Mouse (Mus musculus) telencephalon, adult 2 months (tissue): ENCODE measurements at regions not wholly inside any gene's neighbourhood (a gene's known extent, or its start where the extent isn't known, plus 50 kb on each side); places are given as distances from the start of the nearest gene placed in this dataset.

Source experiments
- DNase-seq: peaks from one replicate; pipeline ENCODE4 v3.0.0-alpha.2; 2011; ENCODE audit warnings: low read depth, low spot score

DNA sequence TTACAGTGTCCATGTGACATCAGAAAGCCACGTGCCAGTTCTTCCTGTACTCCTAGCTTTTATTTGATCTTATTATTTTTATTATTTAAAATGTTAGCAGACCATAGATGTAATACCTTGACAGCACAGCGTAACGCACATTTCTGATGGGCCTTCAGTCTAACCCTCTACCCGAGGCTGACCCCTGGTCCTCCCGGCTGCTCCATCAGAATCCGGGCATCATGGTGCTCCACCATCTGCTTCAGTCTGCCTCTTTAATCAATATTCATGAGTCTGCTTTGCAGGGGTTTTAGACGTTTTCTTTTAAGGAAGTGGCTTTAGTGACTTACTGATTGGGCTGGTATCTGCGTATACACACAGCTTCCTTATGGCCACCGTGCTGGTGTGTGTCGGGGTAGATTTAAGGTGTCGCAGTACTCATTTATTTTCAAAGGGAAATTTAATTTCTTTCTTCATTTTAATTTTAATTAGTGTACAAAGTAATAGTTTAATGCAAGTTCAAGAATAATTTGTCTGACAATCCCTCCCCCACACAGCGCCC is 265.2 kb upstream of the Sox2 start:
- DNase-seq, result no peak

DNA sequence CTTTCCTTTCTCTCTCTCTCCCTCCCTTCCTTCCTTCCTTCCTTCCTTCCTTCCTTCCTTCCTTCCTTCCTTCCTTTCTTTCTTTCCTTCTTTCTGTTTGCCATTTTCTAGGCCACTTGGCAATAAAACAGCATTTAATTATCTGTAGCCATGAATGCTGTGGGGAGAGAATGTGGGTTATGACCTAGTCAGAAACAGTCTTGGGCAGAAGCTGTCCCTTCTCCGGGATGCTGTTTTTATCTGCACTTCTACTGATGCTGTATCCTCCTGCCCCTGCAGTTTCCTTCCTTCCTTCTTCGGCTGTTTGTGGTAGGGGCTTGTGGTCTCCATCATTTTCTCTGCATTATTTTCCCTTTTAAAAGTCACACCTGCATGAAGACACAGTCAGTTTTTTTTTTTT is 272.3 kb upstream of the Sox2 start:
- DNase-seq, result no peak

DNA sequence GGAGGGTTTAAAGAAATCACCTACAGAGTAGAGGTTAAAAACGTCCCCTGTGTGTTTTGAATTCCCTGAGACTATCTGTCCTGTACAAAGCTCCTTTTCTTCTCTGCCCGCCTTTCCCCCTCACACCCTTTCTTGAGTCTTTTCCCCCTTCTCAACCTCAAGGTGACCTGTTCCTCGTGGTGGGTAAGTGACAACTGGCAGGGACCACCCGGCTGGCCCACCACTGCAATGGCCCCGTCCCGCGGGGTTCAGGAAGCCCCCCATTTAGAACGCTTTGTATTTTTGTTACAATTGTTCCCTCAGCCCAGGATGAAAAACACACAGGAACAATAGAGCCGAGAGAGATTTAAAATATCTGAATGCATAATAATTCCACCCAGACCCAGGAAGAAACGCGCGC is 272.9 kb upstream of the Sox2 start:
- no peak for DNase-seq

DNA sequence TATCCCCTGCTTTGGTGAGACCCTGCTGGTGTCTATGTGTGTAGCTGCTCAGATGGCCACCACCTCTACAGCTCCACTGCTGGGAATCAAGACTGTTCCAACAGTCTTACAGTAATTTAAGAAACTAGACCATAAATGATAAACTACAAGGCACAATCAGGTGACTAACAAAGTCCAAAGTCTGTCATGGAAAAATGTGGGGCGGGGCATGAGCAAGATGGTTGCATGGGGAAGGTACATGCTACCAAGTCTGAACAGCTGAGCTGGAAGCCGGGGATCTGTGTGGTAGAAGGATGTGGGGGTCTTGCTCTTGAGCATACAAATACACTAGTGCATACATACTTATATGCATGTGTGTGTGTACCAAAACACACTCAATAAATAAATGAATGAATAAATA is 278.8 kb upstream of the Sox2 start:
- DNase-seq, result no peak

DNA sequence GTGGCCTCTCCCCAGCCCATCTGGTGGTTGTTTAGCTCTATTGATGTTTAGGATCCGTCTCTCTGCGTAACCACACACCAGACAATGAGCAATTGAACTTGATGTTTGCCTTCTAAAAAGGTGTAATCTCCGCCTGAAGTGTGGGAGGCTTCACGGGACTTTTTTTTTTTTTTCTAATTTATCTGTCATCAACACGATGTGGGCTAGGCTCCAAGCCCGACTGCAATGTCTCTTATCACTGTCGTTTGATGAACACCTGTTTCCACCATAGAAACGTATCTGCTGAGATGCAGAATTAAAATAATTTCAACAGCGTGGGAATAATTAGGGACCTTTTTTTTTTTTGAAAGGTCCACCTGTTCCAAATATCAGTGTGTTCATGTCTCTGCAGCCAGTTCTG is 257.0 kb upstream of the Dnajc19 start:
- no peak for DNase-seq

DNA sequence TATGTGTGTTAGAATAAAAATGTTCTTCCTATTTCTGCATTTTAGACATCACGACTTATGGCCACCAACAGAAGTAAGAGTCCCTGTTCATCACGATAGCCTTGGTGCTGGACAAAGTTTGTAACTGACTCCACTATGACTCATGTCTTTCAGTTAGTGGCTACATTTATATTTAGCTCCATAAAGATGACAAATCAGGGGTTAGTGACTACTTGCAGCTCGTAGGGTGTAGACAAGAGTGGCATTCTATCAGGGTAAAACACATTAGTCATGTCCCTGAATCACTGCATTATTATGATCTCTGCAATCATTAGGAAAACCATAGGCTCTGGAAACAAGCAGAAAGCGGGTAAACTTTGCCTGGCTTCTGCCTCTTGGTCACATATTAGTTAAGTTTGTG is 252.4 kb upstream of the Dnajc19 start:
- DNase-seq, result no peak

DNA sequence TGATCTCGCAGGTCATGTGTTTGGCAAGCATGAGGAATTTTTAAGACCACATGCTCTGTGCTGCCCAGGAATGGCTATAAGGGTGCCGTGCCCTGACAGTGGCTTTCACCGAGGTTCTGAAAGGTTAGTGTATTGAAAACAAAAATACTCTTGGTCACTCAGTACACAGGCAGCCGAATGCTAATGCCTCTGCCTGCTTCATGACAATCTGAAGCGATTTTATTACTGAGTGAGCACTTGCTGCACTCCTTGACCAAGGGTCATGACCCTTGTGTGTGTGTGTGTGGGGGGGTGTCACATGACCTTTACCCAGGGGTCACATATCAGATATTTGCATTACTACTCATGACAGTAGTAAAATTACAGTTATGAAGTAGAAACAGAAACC is 250.8 kb upstream of the Dnajc19 start:
- no peak for DNase-seq

DNA sequence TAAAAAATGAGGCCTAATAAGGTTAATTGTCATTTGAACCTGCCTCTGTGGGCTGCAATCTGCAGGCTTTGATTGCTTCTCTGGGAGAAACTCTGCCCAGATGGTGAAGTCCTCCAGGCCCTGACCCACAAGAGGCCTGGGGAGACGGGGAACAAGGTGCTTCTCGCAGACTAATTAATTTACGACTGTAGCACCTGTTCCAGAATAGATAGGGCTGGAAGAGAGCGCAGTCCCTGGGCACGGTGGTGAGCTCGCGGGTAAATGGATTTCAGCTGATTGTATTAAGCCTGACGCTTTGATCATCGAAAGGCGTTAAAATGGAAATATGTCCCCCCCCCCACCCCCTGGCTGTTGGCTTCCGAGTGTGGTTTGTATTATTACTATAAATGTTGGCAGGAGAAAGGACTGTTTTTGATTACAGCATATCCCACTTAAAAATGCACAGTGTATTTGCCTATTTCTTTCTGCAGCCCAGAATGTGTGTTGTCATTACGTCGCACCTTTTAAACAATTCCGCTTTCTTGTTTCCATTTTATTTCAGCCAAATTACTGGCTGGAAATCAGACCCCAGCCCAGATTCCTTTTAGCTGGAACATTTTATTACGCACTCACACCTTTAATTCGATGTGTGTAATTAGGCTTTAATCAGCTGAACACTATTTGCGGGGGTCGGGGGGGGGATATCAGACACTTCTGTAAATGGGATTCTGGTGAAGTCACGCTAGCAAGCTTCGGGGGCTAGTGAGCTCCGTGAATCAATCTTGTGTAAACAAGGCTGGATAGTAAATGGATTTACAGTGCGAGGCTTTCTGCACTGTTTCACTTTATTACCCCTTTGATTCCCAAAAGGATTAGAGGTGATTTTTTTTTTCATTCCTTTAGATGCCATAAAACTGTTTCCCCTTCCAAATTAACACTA is 250.1 kb upstream of the Dnajc19 start:
- no peak for DNase-seq

DNA sequence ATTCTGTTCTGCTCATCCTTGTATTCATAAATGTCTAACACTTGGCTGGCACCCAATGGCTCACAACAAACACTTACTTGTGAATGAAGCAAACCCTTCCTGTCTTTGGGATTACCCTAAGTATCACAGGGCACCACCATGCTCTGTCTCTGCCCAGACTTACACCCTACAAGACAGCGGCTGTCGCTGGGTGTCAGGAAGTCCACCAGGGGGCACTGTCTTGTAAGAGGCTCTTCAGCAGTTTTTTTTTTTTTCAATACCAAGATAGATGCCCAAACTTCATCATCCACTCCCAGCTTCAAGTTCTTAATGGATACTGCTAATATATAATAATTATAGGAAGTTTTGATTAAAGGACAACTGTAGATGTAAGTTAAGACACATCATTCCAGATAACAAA is 247.7 kb upstream of the Dnajc19 start:
- DNase-seq, result peak; percentile 47

DNA sequence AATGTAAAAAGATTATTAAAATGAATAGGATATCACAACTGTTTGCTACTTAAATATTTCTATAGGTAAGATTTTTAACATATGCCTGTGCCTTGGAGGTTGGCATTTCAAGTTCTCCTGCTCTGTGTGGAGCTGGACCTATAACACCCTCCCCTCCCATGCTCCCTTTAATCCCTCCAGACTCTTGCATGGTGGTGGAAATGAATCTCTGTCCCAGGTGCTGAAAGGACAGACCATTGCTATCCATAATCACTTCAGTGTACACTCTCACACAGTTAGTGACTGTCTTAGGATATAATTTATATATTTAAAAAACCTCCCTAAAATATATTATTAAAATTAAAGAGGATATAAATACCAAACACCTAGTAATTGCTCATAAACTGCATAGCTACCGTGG is 244.5 kb upstream of the Dnajc19 start:
- DNase-seq, result no peak

DNA sequence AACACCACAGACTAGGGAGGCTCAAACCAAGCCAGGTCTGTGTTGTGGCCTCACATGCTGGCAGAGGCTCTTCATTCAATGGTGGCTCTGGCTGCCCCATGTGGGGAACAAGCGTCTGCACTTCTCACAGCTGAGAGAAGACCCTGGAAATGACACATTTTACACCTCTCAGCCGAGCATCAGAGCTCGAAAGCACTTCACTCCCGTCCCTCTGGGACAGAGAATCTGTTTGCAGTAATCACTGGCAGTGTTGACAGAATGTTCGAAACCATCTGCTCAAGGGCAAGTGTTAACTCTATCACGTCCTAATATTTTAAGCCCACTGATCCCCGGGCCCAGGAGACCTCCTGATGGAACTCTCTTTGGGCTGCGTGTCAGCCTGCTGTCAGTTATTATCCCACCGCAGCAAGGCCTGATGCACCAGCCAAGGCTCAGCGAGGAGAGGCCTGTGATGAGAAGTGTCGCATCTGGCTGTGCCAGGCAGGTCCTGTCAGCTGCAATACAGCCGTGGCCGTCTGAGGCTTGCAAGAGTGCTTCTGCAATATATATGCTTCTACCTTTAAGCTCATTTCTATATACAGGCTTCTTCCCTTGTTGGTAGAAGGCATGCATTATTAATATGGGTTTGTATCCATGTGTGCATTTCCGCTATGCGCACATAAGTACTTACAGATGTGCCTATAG is 241.5 kb upstream of the Dnajc19 start:
- DNase-seq, result no peak

DNA sequence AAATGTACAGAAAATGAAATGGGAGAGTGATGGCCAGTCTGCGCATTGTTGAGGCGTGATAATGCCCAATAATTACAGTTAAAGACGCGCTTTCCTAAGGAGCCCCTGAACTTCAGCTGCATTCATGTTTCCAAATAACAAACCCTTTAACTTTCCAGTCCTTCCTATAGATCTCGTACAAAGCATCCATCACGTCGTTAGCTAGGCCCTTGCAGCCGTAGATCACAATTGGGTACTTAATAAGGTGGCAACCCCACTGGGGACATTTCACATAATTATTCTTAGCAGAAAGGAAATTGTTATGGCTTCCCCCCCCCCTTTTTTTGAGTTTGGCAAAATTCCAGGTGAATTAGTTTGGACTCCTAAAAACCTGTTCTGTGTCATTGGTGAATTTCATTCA is 233.7 kb upstream of the Dnajc19 start:
- DNase-seq, result no peak

DNA sequence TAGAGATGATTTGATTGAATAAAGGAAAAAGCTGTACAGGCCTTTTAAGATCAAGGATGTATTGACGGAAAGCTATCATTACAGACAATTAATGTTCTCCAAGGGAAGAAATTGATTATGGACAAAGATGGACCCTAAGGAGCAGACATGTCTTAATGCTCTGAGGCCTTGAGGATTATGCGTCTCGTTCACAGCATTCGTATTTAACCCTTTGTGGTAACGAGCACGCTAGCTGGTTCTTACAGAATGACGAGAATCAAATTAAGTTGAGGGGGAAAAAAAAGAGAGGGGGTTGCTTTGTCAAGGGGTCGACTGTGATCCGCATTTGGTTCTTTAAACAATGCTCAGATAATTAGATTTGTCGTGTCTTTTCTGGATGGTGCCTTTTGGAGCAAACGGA is 233.3 kb upstream of the Dnajc19 start:
- no peak for DNase-seq

DNA sequence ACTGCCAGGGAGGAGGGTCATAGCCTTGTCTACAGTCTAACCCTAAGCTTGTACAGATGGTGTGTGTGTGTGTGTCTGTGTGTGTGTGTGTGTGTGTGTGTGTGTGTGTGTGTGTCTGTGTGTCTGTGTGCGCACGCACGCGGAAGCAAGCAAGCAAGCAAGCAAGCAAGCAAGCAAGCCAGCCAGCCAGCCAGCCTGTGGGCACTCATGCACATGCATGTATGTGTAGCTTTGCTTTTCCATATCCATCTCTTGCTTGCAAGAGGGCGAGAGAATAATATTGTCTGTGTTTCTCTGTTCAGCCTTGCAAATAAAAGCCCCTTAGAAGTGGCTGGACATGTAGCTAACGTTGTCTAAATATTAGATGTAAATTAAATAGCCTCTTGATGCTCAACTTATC is 230.8 kb upstream of the Dnajc19 start:
- DNase-seq, result no peak

DNA sequence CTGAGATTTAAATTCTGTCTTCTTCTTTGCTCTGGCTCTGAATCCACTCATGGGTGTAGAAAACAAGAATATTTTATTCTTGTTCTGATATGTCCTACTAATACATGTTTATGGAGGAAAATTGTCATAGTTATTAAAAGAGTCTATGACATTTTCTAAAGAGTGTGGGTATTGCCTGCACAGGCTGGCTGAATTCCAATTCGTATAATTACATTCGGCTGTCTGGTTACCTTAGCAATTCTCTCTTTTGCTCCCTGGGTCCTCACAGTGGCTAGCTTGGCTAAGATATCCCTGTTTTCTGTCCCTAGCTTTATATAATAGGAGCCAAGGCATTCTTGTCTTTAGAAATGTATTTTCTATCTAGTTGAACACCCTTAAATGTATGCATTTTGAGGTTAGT is 218.5 kb upstream of the Dnajc19 start:
- no peak for DNase-seq

DNA sequence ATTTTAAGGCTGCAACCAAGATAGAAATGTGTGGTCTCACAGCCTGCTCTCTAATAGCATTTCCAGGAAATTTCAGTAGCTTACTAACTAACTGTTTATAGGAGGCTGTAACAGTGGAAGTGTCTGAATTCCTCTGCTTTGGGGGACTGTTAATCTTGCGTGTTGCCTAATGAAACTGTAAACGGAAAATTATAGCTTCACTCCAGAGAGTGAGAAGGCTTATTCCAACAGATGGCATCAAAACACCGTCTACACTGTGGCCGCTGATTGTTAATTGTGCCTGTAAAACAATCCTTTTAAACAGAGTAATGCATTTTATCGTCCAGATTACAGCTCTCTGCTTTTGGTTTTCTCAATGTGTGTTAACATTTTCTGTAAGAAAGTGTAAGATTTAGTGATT is 206.7 kb upstream of the Dnajc19 start:
- no peak for DNase-seq

DNA sequence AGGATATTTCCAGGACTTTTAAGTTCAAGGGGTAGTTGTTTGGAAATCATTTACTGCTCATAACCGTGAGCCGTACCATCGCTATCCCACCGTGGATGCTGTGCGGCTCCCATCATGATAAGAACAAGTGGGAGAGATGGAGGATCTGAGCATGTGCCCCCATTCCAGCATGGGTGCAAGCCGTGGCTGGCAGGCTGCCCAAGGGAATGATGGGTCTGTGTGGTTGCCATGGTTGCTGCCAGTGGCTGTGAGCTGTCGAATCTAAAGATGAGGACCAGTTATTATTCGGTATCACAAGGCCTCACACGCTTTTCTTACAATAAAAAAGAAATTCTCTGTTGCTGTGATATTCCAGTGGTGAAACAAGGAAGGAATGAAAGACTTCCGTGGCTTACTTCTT is 189.0 kb upstream of the Dnajc19 start:
- no peak for DNase-seq

DNA sequence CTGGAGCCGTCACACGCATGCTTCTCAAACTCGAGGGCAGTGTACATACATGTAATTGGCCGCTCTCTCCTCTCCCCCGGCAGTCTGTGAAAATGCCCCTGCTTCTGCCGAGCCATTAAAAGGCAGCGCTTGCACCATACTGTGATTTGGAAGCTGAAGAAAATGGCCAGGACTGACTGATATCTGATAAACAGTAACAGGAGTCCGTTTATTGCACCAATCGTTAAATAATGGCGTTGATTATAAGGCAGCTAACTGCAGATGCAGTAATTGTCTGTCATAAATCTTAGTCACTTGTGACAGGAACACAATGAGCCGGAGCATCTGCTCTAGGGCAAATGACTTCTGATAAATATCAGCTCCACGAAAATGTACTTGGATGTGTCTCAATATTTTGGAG is 185.3 kb upstream of the Dnajc19 start:
- no peak for DNase-seq

DNA sequence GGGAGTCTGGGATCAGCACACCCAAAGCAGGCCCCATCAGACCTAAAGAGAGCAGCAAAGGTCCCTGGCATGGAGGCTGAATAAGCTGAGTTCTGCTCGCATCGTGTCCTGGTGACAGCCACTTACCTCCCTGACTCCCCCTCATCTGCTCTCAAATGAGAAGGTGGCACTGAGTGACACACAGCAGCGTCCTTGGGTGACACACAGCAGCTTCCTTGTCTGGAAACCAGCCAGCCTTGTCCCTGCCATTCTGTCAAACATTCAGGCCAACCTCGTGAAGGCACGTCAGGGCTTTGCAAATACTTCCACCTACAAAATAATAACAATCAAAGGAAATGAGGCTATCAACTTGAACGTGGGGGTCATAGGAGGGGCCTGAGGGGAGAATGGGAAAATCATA is 183.7 kb upstream of the Dnajc19 start:
- no peak for DNase-seq

DNA sequence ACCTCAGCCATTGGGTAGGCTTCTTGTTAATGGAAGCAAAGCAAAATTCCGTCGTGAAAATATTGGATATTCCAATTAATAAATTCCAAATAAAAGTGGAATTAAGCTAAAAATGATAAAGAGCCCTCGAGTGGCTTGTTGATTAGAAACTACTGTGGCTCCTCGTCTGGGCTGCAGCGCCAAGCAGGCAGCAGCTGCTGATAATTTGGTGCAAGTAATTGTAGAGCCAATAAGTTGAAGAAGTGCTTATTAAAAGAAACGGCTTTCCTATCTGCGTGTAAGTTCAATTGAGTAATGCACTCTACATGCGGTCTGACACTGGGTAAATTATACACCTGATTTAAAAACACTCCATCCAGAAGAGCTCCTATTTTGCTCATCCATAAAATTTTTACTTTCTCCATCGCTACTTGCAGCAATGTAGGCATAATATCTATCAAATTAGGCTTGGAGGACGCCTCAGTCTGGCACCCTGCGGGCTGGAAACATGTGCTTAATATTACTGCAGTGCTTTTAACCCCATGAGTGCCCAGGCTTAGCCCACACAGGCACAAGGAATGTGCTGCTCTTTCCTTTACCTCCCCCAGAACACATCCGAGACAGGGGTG is 171.7 kb upstream of the Dnajc19 start:
- no peak for DNase-seq

DNA sequence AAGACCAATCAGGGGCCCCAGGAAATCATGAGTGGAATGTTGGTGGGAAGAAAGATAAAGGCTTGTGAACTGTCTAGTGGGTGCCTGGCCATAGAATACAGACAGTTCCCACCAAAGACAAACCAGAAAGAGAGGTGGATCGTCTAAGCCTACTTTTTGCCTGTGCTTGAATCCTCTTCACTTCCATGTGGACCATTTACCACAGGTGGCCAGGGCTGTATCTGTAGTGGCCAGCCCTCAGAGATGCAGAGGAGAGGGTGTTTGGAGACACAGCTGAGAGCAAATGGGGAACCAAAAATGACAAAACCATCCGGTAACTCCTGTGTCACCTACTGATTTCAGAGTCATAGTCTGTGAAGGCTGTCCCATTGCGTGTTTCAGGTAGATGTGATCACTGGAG is 161.0 kb upstream of the Dnajc19 start:
- DNase-seq, result no peak

DNA sequence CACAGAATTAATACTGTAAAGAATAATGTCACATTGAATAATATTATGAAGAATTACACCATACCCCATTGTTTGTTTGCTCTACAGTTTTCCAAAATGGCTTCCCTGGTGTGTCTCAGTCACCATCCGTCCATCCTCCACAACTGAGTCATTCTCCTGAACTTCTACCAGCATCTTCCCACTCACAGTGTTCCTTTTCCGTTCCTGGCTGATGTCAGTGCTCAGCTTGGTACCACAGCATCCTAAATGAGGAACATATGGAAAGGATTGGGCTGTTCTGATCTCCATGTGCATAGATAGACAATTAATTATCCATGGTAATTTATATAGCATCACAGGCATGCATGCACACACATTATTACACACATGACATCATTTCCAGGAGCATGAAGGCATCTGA is 158.9 kb upstream of the Dnajc19 start:
- peak; percentile 52 for DNase-seq

DNA sequence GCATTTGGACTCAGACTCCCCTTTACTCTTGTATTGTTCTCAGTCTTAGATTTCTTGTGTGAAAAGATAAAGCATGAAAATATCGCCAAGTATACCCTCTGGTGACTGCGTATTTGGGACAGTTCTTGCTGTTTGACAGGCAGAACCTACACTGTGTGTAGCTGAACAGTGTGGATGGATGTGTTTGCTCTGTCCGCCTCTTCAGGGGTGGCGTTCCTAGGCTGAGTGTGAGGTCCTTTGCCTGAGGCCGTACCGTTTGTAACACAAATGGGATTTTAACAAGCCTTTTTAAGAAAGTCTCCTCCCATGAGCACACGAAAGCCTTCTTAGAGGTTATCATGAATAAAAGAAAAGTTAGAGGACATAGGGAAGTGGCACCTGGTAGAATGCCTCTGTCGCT is 153.3 kb upstream of the Dnajc19 start:
- DNase-seq, result no peak
